Mouse (Mus musculus) c-Kit-positive CD71-positive TER-119-positive erythroid progenitor cells, embryonic 14.5 days (primary cell): ENCODE measurements around the gene Kdm8.

ENCODE experiments used
- DNase-seq: peaks from one replicate; pipeline ENCODE4 v3.0.0-alpha.2; 2013; ENCODE audit warnings: low spot score

Gene Kdm8

DNA sequence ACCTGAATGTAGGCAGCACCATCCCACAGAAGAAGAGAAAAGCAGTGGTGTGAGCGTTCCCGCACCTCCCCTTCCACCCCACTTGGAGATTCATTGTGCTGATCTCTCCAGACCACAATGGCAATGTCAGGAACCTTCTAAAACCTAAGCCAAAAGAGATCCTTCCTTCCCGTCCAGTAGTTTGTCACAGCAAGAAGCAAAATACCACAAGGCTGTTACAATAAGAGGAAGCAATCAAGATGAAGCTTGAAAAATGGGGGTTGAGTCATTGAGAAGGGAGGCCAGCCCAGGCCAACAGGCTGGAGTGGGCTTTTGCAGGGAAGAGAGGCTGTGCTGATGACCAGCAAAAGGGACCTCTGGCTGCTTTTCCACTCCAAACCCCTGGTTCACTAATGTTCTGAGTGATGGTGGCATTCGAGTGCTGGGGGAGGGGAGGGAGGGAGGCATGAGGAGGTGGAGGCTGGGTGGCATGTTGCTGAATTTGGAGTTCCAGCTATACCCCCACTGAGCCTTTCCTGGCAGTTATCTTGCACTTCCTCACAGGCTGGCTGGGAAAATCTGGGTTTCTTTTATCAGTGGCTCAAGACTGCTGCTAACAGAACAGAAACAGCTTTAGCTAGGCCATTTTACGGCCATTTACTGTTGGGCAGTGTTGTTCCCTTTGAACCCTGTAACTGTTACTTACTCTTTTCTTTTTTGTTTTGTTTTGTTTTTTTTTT lies 59.1 kb downstream of the Kdm8 start:
- no peak for DNase-seq

- no peak for DNase-seq
Observed at GRCm38 (mm10) chr7:125504618-125505017, 60.1 kb downstream of the Kdm8 start.

DNA sequence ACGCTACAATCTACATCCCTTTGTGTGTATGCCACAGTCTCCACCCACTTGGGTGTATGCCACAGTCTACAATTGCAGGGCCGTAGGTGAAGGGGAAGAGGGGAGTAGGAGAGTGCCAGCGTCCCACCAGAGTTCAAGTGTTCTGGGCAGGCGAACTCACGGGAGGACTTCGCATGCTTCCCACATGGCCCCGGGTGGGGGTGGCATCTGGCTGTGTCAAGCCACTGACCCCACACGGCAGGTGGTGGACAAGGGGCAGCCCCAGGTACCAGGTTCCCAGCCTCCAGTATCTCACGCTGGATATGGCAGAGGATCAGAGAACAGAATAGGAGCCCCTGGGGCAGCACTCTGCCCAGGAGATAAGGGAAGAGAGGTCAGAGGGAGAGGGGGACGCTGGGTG lies 61.1 kb downstream of the Kdm8 start:
- no peak for DNase-seq

GRCm38 (mm10) chr7:125507279-125507678 lies 62.8 kb downstream of the Kdm8 start:
- DNase-seq = no peak

- DNase-seq = no peak
Observed at GRCm38 (mm10) chr7:125511432-125511831, 67.0 kb downstream of the Kdm8 start.

- no peak for DNase-seq
Observed at GRCm38 (mm10) chr7:125511852-125512251, 67.4 kb downstream of the Kdm8 start.
